Mouse (Mus musculus): ENCODE measurements at regions not wholly inside any gene's neighbourhood (a gene's known extent, or its start where the extent isn't known, plus 50 kb on each side); places are given as distances from the start of the nearest gene placed in this dataset.

DNA sequence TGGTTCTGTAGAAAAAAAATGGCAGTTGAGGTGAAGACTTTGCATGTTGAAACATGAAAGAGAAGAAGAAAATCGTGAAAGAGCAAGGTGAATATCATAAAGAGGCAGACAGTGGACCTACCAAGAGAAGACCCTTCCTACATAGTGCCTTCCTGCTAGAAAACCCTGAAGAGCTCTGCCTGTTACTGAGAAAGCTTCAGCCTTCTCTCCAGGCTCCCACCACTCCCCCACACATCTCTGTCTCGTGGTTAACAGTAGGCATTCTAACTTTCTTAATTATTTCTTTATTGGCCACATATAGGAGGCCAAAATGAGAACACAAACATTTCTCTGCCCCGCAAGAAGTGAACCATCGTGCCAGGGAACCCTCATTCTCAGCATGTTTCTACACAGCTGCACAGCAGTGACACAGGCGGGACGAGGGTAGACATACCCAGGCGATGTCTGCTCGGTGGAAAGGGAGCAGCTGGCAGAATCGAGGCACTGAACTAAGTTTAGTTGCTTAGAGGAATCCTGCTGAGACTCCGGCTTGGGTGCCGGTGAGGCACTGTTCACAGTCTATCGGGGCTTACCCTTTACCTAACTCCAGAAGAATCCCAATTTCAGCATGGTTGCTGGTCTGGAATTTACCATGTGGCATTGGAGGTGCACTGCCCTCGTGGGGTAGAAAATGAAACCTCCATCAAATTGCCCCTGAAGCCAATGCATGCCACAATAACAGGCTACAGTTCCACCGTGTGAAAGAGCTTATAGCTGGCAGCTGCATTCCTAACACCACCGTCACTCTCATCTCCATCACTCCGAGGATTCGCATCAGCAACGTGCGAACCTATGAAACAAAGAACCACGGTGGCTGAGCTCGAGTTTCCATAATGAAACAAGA, 260.4 kb upstream of the Tsc22d2 start:
- DNase-seq = no peak

DNA sequence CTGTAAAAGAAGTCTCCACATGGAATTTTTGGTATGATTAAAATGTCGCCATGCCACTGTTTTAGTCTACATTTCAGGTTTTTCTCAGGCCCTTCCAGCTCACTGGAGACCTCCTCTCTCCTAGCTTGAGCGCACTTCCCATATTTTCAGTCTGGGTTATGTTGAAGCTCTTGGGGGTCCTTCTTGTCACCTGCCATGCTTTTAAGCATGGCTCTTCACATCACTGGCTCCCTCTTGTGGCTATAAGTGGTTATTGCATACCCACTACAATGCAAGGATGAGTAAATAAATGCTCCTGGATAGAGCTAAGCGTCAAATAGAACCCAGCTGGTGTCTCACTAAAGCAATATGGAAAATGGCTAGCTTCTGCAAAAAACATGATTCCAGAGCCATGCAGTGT, 255.1 kb upstream of the Tsc22d2 start:
- DNase-seq = peak; percentile 54

DNA sequence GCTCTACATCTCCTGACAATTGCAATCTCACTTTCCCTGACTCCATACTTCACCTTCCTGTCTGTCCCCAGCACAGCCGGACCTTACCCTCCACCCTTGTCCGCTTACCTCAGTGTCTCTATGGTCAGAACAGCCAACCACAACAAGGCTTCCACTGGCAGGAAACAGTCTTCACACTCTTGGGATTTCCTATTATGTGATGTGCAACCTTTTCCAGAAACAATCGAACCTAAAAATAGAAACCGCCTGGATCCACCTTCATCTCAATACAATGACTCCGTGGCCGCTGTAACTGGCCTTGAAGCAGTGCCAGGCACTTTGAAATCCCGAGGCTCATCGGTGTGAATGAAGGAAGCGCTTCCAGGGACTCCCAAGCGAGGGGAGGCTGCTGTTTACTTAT, 252.3 kb upstream of the Tsc22d2 start:
- peak; percentile 66 for DNase-seq

DNA sequence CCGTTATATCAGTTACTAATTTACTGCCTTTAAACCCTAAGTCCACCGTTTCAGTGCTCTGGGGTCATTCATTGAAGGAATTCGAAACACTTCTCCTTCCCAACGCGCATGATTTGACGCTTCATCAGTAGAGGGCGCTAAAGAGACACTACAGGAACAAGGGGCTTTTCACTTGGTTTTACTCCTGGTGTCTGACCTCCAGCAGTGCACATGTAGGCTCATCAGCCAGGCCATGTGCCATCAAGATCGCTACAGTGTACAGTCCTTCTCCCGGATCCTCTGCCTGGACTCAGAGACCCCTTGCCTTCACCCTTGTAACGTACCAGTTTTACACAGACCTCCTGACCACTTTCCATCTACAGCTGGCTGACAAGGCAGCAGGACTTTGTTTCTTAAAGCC, 250.7 kb upstream of the Tsc22d2 start:
- DNase-seq = peak; percentile 84

DNA sequence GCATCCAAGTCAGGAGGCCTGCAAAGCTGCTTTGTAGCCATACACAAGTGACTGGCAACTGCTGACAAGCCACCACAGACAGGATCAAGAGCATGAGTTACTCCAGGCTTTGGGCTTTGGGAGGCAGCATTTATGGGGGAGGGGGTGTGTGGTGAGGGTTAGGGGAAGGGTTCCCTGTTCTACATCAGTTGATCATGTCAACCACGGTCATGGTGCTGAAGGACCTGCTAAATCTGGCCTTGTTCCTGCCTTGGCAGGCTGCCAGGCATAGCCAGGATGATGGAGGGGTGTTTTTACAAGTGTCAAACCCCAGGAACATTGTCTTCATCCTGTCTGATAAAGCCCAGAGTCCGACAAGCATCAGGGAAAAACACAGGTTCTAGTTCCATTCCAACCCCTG, 247.9 kb upstream of the Tsc22d2 start:
- DNase-seq = peak; percentile 53

DNA sequence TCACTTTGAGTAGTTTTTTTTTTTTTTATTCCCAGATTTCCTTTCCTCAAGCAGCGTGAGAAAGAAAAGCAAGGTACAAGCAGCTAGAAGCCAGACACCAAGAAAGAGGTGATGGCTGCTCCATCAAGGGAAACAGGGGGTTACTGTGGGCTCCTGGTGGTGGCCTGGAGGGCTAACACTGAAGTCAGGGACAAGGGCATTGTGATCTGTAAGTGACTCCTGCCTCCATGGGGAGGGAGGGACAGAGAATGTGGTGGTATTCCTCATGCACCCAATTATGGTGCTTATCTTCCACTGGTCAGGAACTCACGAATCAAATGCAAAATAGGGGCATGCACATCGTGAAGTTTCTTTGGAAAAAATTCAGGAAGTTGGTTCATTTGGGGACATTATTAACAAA, 247.4 kb upstream of the Tsc22d2 start:
- DNase-seq = no peak

DNA sequence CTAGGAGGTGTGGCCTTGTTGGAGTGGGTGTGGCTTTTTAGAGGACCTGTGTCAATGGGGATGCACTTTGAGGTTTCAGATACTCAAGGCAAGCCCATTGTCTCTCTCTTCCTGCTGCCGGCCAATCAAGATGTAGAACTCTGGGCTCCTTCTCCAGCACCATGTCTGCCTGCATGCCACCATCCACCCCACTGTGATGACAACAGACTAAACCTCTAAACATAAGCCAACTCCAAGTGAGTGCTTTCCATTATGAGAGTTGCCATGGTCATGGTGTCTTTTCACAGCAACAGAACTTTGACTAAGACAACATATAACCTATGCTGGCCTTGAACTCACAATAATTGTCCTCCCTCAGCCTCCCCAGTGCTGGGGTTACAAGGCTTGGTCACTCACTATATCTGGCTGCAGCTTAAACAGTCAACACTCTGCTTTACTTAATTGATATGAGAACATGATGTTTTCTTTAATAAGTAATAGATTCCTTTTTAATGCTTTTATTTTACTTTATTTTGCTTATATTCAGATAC, 246.7 kb upstream of the Tsc22d2 start:
- no peak for DNase-seq

DNA sequence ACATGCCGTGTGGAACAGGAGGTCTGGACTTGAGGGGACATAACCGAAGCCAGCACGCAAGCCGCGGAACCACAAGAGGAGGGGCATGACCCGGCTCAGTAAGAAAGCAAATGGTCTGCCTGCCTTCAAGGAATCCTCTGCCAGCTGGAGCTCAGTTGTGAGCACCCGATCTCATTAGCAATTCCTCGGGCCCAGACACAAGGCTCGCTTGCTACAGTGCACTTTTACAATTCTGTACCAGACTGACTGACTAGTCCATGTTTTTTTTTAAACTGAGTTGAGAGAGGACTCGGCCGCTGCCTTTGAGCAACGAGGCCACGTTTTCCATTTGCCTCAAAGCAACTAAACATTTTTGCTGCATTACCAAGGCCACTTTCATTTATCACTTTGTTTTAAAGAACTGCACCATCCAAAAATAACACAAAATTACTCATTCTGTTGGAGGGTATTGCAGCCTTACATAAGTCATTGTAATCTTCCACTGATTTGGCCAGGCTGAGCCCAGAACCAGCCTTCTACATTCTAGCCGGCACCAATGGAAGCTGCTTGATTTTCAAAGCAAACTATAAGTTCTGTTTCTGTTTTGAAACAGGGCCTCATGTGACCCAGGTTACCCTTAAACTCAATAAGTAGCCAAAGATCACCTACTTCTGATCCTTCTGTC, 245.9 kb upstream of the Tsc22d2 start:
- DNase-seq = peak; percentile 48

DNA sequence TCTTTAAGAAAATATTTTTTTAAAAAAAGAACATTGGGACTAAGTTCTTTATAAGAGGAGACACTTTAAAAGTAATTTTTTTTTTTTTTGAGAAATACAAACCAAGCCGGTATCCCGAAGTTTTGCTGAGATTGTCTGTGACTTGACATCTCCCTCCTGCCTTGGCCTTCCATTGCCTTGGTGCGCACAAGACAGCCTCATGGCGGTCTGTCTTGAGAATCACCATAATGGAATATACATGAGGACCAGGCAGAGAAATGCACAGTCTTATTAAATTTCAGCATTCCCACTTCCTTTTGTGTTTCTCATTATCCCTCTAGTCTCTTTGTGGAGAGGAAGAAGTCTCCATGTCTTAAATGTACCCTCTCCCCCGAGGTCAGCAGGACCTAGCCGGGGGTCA, 244.7 kb upstream of the Tsc22d2 start:
- DNase-seq = no peak

DNA sequence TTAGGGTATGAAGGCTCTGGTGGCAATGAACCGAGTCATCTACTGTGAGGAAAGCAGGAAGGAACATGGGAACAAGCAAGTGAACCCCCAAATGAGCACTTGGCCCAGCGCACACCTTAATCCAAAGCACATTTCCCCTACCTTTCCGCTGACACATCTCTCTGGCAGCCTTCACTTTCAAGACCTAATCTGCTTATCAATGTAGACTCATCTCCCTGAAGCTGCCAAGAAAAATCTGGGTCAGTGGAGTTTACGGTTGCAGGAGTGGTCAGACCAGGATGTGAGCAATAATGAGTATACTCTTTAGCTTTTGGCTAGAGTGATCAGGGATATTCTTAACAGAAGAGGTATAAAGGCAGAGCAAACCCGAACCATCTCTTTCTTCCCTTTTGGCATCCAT, 242.4 kb upstream of the Tsc22d2 start:
- peak; percentile 19 for DNase-seq

DNA sequence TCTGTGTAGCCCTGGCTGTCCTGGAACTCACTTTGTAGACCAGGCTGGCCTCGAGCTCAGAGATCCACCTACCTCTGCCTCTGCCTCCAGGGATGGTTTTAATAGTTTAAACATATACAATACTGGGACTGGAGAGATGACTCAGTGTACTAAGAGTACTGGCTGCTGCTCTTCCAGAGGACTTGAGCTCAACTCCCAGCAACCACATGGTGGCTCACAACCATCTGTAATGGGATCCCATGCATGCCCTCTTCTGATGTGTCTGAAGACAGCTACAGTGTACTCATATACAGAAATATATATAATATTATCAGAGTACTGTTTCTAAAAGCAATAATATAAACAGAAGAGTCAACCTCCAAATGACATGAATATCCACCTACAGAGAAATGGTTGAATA, 240.7 kb upstream of the Tsc22d2 start:
- DNase-seq = no peak

DNA sequence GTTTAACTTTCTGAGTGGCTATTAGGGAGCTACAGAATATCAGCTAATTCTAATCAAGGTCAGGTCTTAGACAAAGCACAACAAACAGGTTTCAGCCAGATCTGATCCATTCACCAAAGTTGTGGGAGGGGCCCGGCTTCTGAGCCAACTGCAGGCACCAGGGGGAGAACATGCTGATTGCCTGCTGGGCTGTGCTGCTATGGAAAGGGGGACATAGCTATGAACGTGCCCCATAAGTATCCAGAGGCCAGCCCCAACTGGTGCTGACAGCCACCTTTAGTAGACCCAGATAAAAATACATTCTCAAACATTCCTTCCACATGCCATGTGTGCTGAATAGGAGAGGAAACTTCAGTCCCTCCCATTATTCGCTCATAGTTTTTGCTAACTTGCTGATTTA, 232.8 kb upstream of the Tsc22d2 start:
- no peak for DNase-seq

DNA sequence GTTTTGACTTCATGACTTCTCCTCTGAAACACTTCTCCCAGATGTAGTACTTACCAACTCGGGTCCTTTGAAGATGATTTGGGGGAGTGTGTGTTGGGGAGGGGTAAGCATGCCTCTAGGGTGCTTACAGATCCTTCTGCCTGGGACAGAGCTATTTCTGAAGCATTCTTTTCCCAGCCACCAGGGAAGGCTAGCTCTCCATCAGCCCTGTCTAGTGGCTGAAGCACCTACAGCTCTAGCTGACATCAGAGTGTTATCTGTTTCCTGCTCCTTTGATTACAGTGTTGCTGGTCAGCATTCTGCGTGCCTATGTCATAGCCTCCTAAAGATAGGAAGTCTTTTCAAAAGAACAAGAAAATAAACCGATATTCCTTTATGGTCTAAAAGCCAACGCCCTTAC, 232.2 kb upstream of the Tsc22d2 start:
- no peak for DNase-seq

DNA sequence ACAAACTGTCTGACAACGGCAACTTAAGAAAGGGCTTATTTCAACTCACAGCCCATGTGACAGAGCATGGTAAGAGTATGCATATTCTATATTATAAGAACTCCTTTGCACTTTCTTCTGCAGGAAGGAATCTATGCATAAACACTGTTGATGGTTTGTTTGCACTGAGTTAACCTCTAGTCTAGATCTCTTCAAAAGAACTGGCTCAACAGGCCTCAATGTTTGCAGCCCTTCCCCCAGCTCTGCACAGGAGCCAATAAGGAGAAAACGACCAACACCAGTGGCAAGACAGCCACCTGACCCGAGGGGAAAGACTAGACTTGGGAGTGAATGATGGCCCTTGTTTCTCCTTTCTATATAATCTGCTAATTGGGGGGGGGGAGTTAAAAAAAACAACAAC, 231.2 kb upstream of the Tsc22d2 start:
- DNase-seq = no peak

DNA sequence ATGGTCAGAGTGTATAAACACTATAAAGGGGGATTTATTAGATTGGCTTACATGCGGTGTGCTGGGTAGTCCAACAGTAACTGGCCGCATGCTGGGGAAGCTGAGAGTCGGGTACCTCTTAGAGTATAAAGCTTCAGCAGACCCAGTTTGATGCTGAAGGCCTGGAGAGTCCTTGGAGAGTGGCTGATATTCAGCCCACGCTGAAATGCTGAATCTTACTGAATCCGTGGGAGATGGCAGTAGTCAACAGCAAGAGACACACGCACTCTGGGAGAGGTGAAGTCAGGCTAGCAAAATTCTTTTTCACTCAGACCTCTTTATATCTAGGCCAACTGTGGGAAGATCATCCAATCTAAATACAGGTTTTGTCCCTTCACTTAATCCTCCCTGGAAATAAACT, 214.1 kb upstream of the Tsc22d2 start:
- DNase-seq = no peak

DNA sequence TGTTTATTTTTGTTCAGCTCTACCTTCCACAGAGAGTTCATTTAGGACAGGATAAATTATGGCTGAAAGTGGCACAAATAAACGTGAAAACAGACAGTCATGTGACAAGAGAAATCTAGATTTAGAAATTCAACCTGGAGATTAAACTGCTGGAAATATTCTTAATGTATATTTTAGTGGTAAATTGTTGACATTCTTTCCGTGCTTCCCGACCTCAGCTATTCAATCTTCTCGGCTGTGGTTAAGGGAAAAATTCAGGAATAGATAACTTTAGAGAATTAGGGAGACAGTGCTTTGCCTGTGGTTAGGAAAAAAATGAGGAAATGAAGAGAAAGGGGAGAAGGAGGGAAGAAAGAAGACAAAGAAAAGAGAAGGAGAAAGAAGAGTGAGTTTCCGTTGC, 211.7 kb upstream of the Tsc22d2 start:
- DNase-seq = no peak

DNA sequence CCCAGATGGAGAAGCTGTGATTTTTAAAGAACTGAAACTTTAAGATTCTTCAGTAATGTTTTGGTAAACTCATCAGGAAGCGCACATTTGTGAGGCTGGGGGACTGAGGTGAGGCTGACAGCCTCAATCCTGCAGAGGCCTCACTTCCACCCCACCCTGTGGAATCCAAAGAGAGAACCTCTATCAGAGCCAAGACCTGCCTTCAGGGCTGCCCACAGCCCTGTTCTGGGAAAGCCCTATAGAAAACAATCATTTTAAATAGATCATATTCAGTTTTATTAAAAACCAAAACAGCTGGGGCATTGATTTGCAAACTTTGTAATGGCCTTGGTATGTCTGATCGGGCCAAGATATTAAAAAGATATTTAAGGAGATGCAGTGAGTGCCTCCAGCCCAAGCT, 210.7 kb upstream of the Tsc22d2 start:
- no peak for DNase-seq

DNA sequence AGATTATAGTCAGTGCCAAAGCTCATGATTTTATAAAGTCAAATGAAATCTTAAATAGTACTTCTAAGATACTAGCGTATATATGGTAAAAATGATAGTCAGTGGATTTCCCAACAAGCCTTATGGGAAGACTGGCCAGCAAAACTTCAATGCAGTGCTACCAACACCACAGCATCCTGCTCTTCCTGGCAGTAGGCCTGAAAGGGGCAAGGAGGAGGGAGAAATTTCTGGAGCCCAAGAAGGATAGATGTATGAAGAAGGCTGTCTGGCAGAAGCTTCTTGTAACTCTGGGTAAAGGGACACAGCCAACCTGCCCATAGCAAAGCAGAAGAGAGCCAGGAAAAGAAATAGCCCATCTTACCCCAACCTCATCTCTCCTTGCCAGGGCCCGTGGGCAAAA, 209.0 kb upstream of the Tsc22d2 start:
- no peak for DNase-seq

DNA sequence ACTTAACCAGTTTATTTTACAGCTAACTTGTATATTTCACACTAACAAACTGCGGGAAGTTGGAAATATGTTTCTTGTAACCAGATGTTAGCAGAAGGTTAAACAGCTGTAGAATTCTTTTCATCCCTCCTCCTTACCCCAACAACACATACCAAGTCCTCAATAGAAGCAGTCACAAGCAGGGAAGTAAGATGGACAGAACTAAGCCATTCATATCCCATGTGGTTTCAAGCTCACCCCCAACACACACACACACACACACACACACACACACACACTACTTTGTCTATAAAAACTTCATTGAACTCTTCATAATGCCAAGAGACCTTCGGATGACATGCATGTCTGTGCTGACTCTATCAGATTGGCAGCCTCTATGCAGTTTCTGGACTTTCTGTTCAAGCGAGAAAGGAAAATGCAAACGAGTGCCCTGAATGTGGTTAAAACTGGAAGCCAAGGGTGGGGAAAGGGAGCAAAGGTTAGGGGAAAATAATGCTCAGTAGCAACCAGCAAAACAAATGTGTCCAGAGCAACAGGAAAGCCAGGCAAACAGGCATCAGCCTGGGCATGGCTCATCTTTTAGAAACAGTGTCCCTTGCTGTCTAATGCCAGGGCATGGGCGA, 207.6 kb upstream of the Tsc22d2 start:
- peak; percentile 25 for DNase-seq

DNA sequence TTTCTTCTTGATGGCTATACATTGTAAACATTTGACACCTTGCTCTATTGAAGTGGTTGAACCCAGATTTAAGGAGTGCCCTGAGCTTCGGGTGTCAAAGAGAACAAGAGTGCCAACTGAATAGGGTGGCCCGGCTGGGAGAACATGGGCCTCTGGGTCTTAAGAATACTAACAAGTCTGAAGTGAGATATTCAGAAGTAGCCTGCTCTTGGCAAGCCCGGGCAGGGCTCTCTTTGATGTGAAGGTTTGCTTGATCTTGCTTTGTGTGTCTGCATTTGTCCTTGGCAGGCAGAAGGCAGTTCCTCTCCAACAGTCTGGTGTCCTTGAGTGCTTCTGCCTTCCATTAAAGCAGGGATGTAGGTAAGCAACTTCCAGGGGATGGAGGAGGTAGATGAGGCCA, 203.5 kb upstream of the Tsc22d2 start:
- peak; percentile 53 for DNase-seq

DNA sequence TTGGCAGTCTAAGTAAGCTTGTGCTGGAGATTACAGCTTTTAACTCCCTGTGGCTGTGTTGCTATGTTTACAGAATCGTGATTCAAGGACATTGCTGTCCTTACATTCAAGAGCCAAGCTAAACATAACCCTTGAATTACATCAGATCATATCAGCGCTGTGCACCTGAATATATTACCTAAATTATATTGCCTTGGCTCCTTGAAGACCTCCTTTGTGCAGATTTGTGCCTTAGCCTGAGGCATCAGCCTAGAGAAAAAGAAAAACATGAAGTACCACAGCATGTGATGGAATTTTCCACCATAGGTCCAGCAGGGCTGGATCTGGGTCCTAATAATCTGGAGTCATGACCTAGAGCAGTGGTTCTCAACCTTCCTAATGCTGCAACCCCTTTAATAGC, 189.8 kb upstream of the Tsc22d2 start:
- DNase-seq = no peak

DNA sequence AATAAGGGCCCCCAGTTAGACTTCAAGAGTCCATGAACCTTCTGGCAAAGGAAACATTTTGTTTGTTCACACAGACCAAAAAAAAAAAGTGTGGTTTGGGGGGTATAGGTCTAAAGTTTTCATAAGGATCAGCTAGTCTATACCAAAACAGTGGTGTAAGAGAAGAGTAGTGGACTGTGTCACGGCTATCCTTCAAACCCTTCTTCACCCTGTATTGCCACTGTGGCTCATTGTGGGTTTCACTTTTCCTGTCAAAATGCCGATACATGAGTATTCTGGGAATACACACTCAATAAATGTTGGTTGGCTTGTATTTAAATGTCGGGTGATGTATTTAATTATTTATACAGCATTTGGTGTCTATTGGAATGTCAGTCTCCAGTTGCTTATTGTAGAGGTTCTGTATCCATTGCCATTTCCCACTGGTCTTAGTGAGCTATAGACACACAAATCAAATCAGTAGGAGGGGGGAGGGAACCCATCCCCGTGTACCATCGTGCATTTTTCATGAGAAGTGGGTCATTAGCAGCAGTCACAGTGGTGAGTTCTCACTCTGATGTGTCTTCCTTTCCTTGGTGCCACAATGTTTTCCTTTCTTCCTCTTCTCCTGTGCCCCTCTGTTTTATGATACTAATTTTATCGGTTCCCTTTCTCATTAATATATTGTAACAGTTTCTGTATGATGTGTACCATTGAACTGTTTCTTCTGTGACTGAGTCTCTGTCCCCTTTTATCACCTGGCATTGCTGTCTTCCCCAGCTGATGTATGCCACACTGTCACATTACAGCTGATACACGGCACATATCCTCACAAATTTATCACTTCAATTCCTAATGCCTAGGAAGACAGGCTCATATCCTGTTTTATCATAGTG, 187.8 kb upstream of the Tsc22d2 start:
- DNase-seq = no peak

DNA sequence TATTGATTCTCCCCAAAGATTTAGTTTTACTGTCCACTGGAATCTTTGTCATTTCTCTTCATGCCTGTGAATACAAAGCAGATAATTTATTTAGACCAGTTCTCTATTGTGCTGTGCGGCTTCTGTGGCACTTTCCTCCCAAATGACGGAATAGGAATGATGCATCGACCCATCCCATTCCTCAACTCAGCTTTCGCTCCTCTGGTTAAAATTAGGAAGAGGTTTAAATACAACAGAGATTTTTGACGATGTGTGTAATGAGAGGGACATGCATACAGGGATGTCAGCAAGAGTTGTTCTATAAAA, 187.2 kb upstream of the Tsc22d2 start:
- no peak for DNase-seq

All from adrenal gland, postnatal 10 days (tissue).